Mouse (Mus musculus) cerebellum, adult 2 months (tissue): ENCODE data around the gene Smg6. TPM values are rescaled to one million over a fixed set of nuclear protein-coding genes. Genes with fewer than 3 reads are reported as not detected.
"Not testable (repeated sequence)": the region's sequence is repeated elsewhere in the genome, so short reads cannot be mapped to it uniquely, and the experiment has no call there.

Experiments used
- DNase-seq, 2 experiments: peaks; one replicate each; pipeline ENCODE4 v3.0.0; 2021
- H3K27ac ChIP-seq: fragments of 200-500 bp; 2 replicates; pipeline ENCODE4 v1.5.1; 2012; ENCODE audit warnings: low read length, control low read depth, inconsistent platforms; ENCODE audit not compliant: insufficient read depth
- H3K27me3 ChIP-seq: fragments of 200-500 bp; 2 replicates; pipeline ENCODE4 v1.6.1; 2012; ENCODE audit warnings: inconsistent platforms, mild to moderate bottlenecking, low read length, moderate library complexity; ENCODE audit not compliant: control insufficient read depth, insufficient read depth
- H3K4me1 ChIP-seq: fragments of 200-500 bp; 2 replicates; pipeline ENCODE4 v1.6.1; 2011; ENCODE audit warnings: low read length; ENCODE audit not compliant: control insufficient read depth, insufficient read depth
- H3K4me3 ChIP-seq: fragments of 200-500 bp; replicated peaks from 2 replicates; pipeline ENCODE3; 2011; ENCODE audit warnings: mild to moderate bottlenecking, low read depth, low read length, control low read depth; ENCODE audit not compliant: insufficient read depth
- CTCF ChIP-seq: fragments of 200-500 bp; IDR thresholded peaks from 2 replicates; pipeline ENCODE4 v1.5.1; 2011; ENCODE audit warnings: low read depth, mild to moderate bottlenecking, control low read depth, low read length, moderate library complexity, borderline replicate concordance; ENCODE audit not compliant: insufficient read depth
- POLR2A ChIP-seq: fragments of 200-500 bp; IDR thresholded peaks from 2 replicates; pipeline ENCODE4 v1.6.1; 2011; ENCODE audit warnings: low read length, control low read depth, borderline replicate concordance; ENCODE audit not compliant: insufficient read depth
- WGBS: fragments of 180-500 bp; shearing (Covaris S2); methylation state at CpG from one replicate; pipeline ENCODE4 v1.1.7; 2018; 5-methylcytosine and 5-hydroxymethylcytosine counted together
- polyA plus RNA-seq: library from polyadenylated mRNA; depleted of rRNA; stranded (reverse); fragments of >200 nt; gene quantifications from 2 replicates; pipeline ENCODE4 v1.2.3, GENCODE M21; 2012

Gene Smg6
- polyA plus RNA-seq, 1 experiment = 31.1 TPM

DNA sequence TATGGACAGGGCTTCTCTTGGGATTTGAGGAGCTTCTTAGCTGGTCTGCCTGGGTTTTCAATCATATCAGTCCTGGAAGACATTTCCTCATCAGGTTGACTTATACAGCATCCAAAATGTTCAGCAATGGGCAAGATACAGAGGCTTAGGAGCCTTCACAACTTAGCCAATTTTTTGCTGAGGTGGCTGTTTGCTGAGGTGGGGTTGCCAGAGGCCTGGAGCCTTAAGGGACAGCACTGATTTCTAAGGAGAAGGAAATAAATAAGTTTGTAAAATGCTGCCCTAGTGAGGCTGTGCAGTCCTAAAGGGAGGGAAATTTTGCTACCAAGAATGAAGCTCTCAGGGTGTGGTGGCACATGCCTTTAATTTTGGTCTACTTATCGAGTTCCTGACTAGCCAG is 65.7 kb downstream of the Smg6 start:
- Histone ChIP-seq H3K27ac (no peak overlapping the region), H3K4me3 (no peak overlapping the region), H3K27me3 (no peaks in the 10 kb centered on the region), H3K4me1 (peaks cover 5% of the 10 kb centered on the region)
- TF ChIP-seq POLR2A (no peak), CTCF (no peak)
- 100% methylated on average over 1 of the region's 1 CpGs for WGBS
- DNase-seq = no peak

DNA sequence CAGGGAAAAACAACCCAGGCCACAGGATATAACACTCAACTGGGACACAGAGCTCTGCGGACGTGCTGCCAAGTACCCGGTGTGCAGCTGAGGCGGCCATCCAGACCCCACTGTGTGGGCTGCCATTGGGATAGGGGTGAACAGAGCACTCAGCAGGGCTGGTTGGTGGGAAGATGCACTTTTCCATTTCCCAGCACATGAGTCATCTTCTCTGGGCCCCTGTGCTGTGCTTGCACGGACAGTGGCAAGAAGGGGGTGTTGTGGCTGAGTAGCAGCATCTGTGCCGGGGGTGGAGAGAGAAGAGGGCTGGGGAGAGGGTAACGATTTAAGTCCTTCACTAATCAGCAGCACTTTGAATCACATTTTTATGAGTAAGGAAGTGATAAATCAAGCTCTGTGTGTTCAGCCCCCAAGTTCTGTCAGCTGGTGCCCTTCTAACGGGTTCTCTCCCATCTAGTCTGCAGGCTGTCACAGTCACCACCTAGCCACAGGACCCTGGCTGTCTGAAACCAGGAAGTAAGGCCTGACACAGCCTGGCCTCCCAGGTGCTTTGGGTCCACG is 66.9 kb downstream of the Smg6 start:
- no peak for DNase-seq
- no peaks in the 10 kb centered on the region for H3K27me3 ChIP-seq
- H3K4me3 ChIP-seq = no peak overlapping the region
- H3K4me1 ChIP-seq = peaks cover 5% of the 10 kb centered on the region
- whole genome bisulfite sequencing = 45% methylated on average over 9 of the region's 9 CpGs
- TF ChIP-seq POLR2A (no peak), CTCF (no peak)
- no peak overlapping the region for H3K27ac ChIP-seq

DNA sequence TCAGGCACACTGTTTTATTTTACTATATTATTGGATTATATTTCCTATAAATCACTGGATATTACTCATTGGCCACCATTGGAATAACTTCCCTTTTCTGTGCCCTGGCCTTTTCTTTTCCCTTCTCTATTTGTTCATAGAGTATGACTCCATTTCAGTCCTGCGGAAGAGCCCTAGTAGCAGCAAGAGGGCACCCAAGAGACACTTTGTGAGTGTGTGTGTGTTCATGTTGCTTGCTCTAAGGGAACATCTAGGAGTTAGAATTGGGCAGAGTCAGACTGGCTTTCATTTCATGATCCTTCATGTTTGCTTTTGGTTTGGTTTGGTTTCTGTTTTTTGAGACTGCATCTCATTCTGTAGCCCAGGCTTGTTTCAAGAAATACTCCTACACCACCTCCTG is 68.5 kb downstream of the Smg6 start:
- no peak for TF ChIP-seq POLR2A
- TF ChIP-seq CTCF = peak; percentile 34; the same call in 1 of the 2 replicates
- peaks cover 5% of the 10 kb centered on the region for H3K4me1 ChIP-seq
- no peak overlapping the region for H3K27ac ChIP-seq
- H3K27me3 ChIP-seq = no peaks in the 10 kb centered on the region
- WGBS = 52% methylated on average over 1 of the region's 1 CpGs
- no peak overlapping the region for H3K4me3 ChIP-seq
- DNase-seq = no peak

DNA sequence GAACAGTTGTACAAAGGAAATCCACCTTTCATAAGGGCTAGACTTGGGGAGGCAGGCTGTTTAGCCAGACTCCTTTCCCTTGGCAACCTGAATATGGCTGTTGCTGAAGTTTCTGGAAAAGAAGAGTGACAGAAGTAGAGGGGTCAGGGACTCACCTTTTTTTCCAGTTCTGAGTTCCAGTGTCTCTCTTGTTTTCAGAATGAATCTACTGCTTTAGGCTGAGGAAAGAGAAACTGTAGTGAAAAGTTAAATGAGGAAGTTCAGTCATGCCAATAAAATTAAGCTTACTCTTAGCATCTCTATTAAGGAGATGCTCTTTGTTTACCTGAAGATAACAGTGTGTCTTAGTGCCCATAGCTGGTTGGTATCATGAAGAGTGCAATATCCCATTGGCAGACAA is 69.2 kb downstream of the Smg6 start:
- TF ChIP-seq POLR2A = no peak
- no peak for TF ChIP-seq CTCF
- H3K27ac ChIP-seq = no peak overlapping the region
- no peak for DNase-seq
- H3K4me1 ChIP-seq = peaks cover 5% of the 10 kb centered on the region
- H3K4me3 ChIP-seq = no peak overlapping the region
- no peaks in the 10 kb centered on the region for H3K27me3 ChIP-seq

DNA sequence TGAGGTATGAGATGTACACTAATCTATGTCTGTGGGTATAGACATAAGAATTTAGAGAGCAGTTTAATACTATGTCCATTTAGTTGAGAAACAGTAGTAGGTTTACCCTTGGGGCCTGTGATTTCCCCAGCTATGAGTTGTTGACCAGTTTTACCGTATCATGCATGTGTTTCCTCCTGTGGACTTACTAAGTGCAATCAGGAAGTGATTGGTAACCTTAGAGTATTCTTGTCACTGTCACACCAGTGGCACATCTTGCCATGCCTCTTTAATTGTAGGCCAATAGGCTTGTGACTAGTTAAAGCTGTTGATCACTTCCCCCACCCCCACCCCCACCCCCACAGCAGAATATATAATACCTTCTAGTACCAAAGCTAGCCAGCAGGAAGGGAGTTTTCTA is 70.9 kb downstream of the Smg6 start:
- WGBS = 86% methylated on average over 1 of the region's 1 CpGs
- H3K27me3 ChIP-seq = no peaks in the 10 kb centered on the region
- no peak overlapping the region for H3K27ac ChIP-seq
- DNase-seq = no peak
- H3K4me1 ChIP-seq = peaks cover 5% of the 10 kb centered on the region
- TF ChIP-seq POLR2A = no peak
- no peak overlapping the region for H3K4me3 ChIP-seq

DNA sequence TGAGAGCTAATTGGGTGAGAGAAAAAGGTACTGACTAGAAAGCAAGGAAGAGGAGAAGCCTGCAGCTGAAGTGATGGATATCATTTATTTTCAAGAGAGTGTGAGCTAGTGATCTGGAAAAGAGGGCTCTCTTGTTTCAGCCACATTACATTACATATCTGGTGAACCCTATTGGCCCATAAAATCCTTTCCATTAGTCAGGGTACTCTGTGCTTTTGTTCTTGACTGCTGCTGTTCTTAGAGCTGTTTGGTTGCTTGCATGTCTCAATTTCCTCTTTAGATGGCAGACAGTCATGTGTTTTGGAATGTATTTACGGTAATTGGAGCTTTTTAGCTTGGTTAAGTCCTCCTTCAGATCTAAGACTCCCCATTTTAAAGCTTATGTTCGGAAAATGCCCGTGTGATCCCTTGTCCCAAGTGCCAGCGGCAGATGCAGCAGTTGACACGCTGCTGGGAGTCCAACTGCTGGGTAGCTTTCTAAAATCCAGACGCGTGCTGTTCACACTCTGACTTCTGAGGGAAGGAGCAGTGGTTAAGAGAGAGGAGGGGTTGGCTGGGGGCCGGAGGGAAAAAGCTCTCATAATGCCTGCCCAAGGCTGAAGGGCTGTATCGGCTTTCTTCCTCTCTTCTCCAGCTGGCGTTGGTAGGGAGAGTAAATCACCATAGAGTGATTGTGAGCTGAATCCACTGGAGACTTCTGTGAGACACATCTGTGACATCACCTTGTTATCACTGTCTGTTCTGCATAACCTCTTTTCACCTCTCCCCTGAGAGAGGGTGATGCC is 75.4 kb downstream of the Smg6 start:
- Histone ChIP-seq H3K27ac (no peak overlapping the region), H3K27me3 (no peaks in the 10 kb centered on the region), H3K4me3 (no peak overlapping the region), H3K4me1 (no peaks in the 10 kb centered on the region)
- 53% methylated on average over 10 of the region's 10 CpGs for WGBS
- TF ChIP-seq POLR2A (no peak), CTCF (no peak)
- no peak for DNase-seq

DNA sequence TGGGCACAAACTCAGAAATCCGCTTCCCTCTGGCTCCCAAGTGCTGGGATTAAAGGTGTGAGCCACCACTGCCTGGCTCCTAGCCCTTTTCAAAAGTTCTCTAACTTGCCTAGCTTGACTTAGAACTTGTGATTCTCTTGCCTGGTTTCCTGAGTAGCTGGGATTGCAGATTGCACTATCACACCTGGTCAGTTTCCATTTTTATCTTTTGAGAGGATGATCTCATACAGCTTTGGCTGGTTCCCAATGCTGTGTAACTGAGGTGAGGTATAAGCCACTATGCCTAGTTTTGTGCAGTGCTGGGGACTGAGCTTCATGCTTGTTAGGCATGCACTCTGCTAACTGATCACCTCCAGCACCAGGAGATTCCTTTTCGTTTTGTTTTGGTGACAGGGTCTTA is 82.6 kb downstream of the Smg6 start:
- Histone ChIP-seq H3K27ac (no peak overlapping the region), H3K4me1 (peaks cover 4% of the 10 kb centered on the region; the same call in 1 of the 2 replicates), H3K4me3 (no peak overlapping the region), H3K27me3 (no peaks in the 10 kb centered on the region)
- DNase-seq = peak in 1 of 2 experiments; percentile 63
- no peak for TF ChIP-seq CTCF
- TF ChIP-seq POLR2A = no peak
- 54% methylated on average over 2 of the region's 2 CpGs for WGBS

DNA sequence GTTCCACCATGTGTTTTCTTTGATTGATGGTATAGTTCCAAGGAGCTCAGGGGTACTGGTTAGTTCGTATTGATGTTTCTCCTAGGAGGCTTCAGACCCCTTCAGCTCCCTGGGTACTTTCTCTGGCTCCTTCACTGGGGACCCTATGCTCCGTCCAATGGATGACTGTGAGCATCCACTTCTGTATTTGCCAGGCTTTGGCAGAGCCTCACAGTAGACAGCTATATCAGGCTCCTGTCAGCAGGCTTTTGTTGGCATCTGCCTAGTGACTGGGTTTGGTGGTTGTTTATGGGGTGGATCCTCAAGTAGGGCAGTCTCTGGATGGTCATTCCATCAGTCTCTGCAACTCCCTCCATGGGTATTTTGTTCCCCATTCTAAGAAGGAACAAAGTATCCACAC is 83.9 kb downstream of the Smg6 start:
- not testable (repeated sequence) for H3K4me3 ChIP-seq, DNase-seq, H3K27me3 ChIP-seq, H3K4me1 ChIP-seq, H3K27ac ChIP-seq
- 71% methylated on average over 2 of the region's 2 CpGs for WGBS
